Comparison of ENCODE assay signal across 8 mouse cellular contexts in the genomic region with DNA sequence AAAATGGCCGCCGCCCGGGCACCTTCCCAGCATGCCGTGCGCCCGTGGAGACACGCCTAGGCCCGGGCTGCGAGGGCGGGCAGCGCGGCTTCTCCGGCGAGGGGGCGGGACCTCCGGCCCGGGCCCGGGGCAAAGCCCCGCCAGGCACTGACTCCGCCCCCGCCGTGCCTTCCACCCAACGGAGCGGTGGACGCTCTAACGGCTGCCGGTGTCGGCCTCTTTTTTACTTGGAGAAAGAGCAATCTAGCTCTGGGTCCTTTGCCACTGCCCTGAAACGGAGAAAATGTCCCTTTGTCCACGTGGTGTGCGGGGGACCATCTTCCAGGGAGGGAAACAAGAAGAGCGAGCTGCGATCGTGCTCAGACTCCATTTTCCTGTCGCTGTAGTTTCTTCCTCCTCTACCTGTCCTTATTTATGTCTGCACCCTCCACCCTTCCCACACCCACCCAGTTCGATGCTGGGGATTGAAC. TPM values are rescaled to one million over a fixed set of nuclear protein-coding genes. Genes with fewer than 3 reads are reported as not detected.
DNase-seq lines count a peak whose midpoint lies in the region; ATAC-seq lines count a peak whose summit lies in the region.

A gene (minus strand): TSS at position 58 of the 470 bp plus-strand sequence.

- ATAC-seq in inflammation-experienced regulatory T-cells, adult 6 months: peak; percentile 87
- ATAC-seq in megakaryocyte progenitor cell, adult 5-6 weeks (replicated peaks; ENCODE audit: poor library complexity): peak; percentile 91

- peak; percentile 95 to 98 for DNase-seq in adrenal gland, adult (ENCODE audit: inconsistent age in 2 of 2, low spot score in 1 of 2)
- peak; percentile 93 for DNase-seq in embryo, embryonic 10 days (ENCODE audit: low spot score)
- DNase-seq in gastrocnemius, postnatal 14 days: peak; percentile 97
- peak; percentile 89 to 97 for DNase-seq in left cerebral cortex, postnatal 10 days (ENCODE audit: extremely low spot score in 1 of 2, low spot score in 2 of 2)
- DNase-seq in right cerebral cortex, postnatal 10 days (ENCODE audit: low spot score in 2 of 2): peak; percentile 95 to 96
- peak; percentile 95 for DNase-seq in urinary bladder, postnatal 14 days (ENCODE audit: low spot score)

- intact Hi-C loops in gastrocnemius, postnatal 14 days (cut with DNase I; ENCODE audit: low total_unique reads): no loop called here
- intact Hi-C loops in left cerebral cortex, postnatal 10 days (cut with DNase I): no loop called here

RNA-seq across cellular contexts. Expression of the gene that starts here (rescaled TPM):
- 10 to 100 TPM; 32.2 to 33.1 TPM for total RNA-seq in gastrocnemius, postnatal 14 days (2021)
- 100 to 1,000 TPM; 117 to 168 (median 166) TPM for polyA plus RNA-seq in inflammation-experienced regulatory T-cells, adult 6 months (2017; shearing (Covaris generic))
- total RNA-seq in left cerebral cortex, postnatal 10 days (2021): 100 to 1,000 TPM; 125 to 131 TPM
- 160 and 188 TPM in 2 replicates for total RNA-seq in megakaryocyte progenitor cell, adult 5-6 weeks (2015)
- 289 and 470 TPM in 2 replicates for total RNA-seq in megakaryocyte progenitor cell, adult 5-6 weeks (2017)

Comparison
In these comparisons a context has a peak if more than half of its experiments do, and no peak if none do; other contexts are left out.
1. Peak in every context shown above with its lines: DNase-seq and ATAC-seq.